Mouse (Mus musculus): Measurements from ENCODE around the gene Plekha4.

GRCm38 (mm10) chr7:45486761-45487415 is 39.2 kb upstream of the Plekha4 start, which contains the start of gene Gm45808:
- TF ChIP-seq CTCF (IDR thresholded peaks at IDR 0.05; ENCODE audit: low read depth) (no peak), EP300 (IDR thresholded peaks at IDR 0.05; ENCODE audit: low read depth) (no peak)

All from liver, postnatal 0 days (tissue).